Mouse (Mus musculus): ENCODE measurements around the gene Timm13. TPM values are rescaled to one million over a fixed set of nuclear protein-coding genes. Genes with fewer than 3 reads are reported as not detected.
A peak's percentile ranks its signal among the peaks of the same experiment; 100 is the strongest.

Gene Timm13
- polyA plus RNA-seq, 1 experiment from 2014 or later: 434 TPM

DNA sequence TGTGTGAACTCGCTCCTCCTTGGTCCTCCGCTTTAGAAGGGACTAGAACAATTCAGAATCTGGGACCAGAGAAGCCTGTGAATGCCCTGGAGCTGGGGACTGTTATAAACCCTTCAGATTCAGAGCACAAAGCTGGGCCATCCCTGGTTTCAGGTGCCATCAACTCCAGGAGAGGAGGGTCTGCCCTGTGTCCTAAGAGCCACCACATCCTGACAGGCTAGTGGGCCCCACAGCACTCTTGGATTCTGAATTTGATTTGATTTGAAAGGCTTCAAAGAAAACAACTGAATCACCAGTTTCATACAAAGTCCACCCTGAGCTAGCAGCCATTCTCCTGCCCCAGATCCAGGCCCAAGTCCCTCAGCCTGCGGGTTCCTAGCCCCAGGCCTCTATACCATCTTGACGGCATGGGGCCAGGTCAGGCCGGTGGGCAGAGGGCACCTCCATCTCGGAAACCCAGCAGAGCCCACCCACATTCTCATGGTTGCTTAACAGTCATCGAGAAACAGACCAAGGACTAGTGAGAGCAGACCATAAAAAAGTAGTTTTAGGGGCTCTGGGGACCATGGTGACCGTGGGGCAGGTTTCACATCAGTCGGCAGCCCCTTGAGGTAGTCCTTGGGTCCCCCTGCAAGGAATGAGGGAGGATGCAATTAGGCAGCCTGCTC, 1.6 kb upstream of the Timm13 start:
- Histone ChIP-seq H3K36me3 (ENCODE audit: insufficient read depth, low read length) (peaks cover 24% of the 10 kb centered on the region), H3K4me2 (ENCODE audit: low read length) (no peak overlapping the region), H3K27me3 (ENCODE audit: insufficient read depth, low read length) (no peaks in the 10 kb centered on the region), H3K9me3 (replicated peaks; ENCODE audit: low read length) (no peaks in the 10 kb centered on the region), H3K27ac (no peak overlapping the region), H3K9ac (ENCODE audit: low read depth, low read length) (no peak overlapping the region), H3K4me1 (replicated peaks; ENCODE audit: insufficient read depth, low read length) (peaks cover 7% of the 10 kb centered on the region; the same call in 1 of the 2 replicates), H3K4me3 (replicated peaks; ENCODE audit: low read depth, low read length) (no peak overlapping the region)
- no peak for ATAC-seq (replicated peaks; ENCODE audit: low FRiP score, low read depth)
- no peak for DNase-seq (ENCODE audit: low spot score)
- WGBS: 93% methylated on average over 9 of the region's 9 CpGs
- TF ChIP-seq CTCF (IDR thresholded peaks at IDR 0.05; ENCODE audit: low read depth): no peak

DNA sequence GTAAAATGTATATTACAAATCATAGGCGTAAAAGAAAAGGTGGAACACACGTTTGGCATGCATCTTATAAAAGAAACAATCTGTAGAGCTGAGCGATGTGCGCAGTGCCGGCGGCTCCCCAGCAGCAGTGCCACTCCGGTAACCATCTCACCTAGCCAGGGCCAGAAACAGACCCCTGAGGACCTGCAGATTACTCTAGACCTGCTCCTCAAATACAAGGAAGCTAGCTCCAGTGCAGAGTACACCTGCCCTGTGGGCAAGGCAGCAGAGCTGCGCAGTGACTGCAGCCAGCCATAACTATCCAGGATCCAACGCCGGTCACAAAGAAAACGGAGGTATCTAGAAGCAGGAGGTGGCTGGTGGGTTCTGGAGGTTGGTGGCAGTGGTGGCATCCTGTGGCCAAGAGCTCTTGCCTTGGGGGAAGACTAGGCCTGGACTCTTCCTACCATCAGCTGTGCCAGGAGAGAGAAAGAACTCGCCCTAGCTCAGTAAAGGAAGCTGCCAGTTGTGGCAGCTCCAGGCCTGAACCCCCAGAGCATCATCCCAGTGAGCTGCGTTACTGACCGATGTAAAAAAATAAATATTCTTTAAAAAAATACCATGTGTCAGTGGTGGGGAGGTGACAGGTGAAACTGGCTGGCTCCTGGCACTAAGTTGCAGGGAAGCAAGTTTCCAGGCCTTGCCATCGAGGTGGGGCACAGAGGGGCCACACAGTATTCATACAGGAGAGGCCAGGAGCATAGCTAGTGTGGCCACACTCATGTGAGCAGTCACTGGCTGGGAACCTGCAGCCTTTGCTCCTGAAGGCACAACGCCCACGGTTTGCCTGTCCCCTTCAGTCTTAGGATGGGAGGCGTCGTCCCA, 872 bp upstream of the Timm13 start:
- no peak overlapping the region for H3K4me3 ChIP-seq (replicated peaks; ENCODE audit: low read depth, low read length)
- H3K4me1 ChIP-seq (replicated peaks; ENCODE audit: insufficient read depth, low read length): peaks cover 7% of the 10 kb centered on the region; the same call in 1 of the 2 replicates
- H3K9me3 ChIP-seq (replicated peaks; ENCODE audit: low read length): no peaks in the 10 kb centered on the region
- TF ChIP-seq CTCF (IDR thresholded peaks at IDR 0.05; ENCODE audit: low read depth): no peak
- ATAC-seq (replicated peaks; ENCODE audit: low FRiP score, low read depth): no peak
- H3K9ac ChIP-seq (ENCODE audit: low read depth, low read length): peak overlapping the region; percentile 40; the same call in 1 of the 2 replicates
- no peak for DNase-seq (ENCODE audit: low spot score)
- WGBS: 91% methylated on average over 19 of the region's 19 CpGs
- H3K4me2 ChIP-seq (ENCODE audit: low read length): peak overlapping the region; percentile 35; the same call in 1 of the 2 replicates
- peak overlapping the region; percentile 61 for H3K27ac ChIP-seq
- peaks cover 24% of the 10 kb centered on the region for H3K36me3 ChIP-seq (ENCODE audit: insufficient read depth, low read length)
- no peaks in the 10 kb centered on the region for H3K27me3 ChIP-seq (ENCODE audit: insufficient read depth, low read length)

DNA sequence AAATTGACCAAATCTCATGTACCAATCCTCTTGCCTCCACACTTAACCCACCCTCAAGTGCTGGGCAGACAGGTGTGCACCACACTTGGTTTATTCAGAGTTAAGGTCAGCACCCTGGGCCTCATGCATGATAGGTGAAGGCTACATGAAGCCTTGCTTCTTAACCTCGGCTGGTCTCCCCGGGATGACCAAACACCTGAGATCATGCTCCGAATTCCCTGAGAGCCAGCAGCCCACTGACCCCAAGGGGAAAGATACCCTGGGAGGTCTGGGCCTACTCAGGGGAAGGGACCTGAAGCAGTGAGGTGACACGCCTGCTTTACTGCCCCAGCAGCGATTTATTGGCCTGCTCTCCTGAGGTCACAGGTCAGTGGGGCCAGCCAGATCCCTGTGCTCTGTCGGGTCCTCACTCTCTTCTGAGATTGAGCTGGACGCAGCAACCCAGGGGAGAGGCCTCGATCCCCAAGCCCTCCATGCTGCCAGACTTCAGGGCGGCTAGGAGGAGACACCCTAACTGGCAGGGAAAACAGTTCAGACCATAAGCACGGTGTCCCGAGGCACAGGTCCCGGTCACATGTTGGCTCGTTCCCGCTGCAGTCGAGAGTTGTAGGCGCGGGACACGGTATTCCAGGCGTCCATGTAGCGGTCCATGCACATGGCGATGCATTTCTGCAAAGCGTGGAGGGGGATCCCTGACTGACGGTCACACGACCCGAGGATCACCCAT, 1.0 kb downstream of the Timm13 start:
- H3K4me1 ChIP-seq (replicated peaks; ENCODE audit: insufficient read depth, low read length): peaks cover 7% of the 10 kb centered on the region; the same call in 1 of the 2 replicates
- no peak for TF ChIP-seq CTCF (IDR thresholded peaks at IDR 0.05; ENCODE audit: low read depth)
- H3K4me2 ChIP-seq (ENCODE audit: low read length): peak overlapping the region; percentile 82
- 7% methylated on average over 25 of the region's 25 CpGs for WGBS
- peak overlapping the region; percentile 59 for H3K4me3 ChIP-seq (replicated peaks; ENCODE audit: low read depth, low read length)
- peaks cover 18% of the 10 kb centered on the region; the same call in 1 of the 2 replicates for H3K36me3 ChIP-seq (ENCODE audit: insufficient read depth, low read length)
- no peaks in the 10 kb centered on the region for H3K27me3 ChIP-seq (ENCODE audit: insufficient read depth, low read length)
- no peak for DNase-seq (ENCODE audit: low spot score)
- H3K27ac ChIP-seq: peak overlapping the region; percentile 72; the same call in 1 of the 2 replicates
- peak overlapping the region; percentile 52 for H3K9ac ChIP-seq (ENCODE audit: low read depth, low read length)
- H3K9me3 ChIP-seq (replicated peaks; ENCODE audit: low read length): no peaks in the 10 kb centered on the region
- peak; percentile 0; the same call in 1 of the 2 replicates for ATAC-seq (replicated peaks; ENCODE audit: low FRiP score, low read depth)

- Histone ChIP-seq H3K4me2 (ENCODE audit: low read length) (no peak overlapping the region), H3K4me3 (replicated peaks; ENCODE audit: low read depth, low read length) (no peak overlapping the region), H3K9me3 (replicated peaks; ENCODE audit: low read length) (no peaks in the 10 kb centered on the region), H3K36me3 (ENCODE audit: insufficient read depth, low read length) (0 out of 2 replicates have a peak, but pooled peaks cover 13% of the 10 kb centered on the region), H3K27me3 (ENCODE audit: insufficient read depth, low read length) (no peaks in the 10 kb centered on the region), H3K27ac (no peak overlapping the region), H3K4me1 (replicated peaks; ENCODE audit: insufficient read depth, low read length) (peaks cover 7% of the 10 kb centered on the region; the same call in 1 of the 2 replicates), H3K9ac (ENCODE audit: low read depth, low read length) (no peak overlapping the region)
- WGBS: 84% methylated on average over 8 of the region's 8 CpGs
- TF ChIP-seq CTCF (IDR thresholded peaks at IDR 0.05; ENCODE audit: low read depth): no peak
- DNase-seq (ENCODE audit: low spot score) (no peak), ATAC-seq (replicated peaks; ENCODE audit: low FRiP score, low read depth) (no peak)
Observed at GRCm38 (mm10) chr10:80899074-80899473, 1.7 kb downstream of the Timm13 start.

- H3K4me2 ChIP-seq (ENCODE audit: low read length): no peak overlapping the region
- H3K9ac ChIP-seq (ENCODE audit: low read depth, low read length): no peak overlapping the region
- peaks cover 7% of the 10 kb centered on the region; the same call in 1 of the 2 replicates for H3K4me1 ChIP-seq (replicated peaks; ENCODE audit: insufficient read depth, low read length)
- H3K36me3 ChIP-seq (ENCODE audit: insufficient read depth, low read length): 0 out of 2 replicates have a peak, but pooled peaks cover 6% of the 10 kb centered on the region
- H3K27ac ChIP-seq: no peak overlapping the region
- no peak for TF ChIP-seq CTCF (IDR thresholded peaks at IDR 0.05; ENCODE audit: low read depth)
- DNase-seq (ENCODE audit: low spot score) (no peak), ATAC-seq (replicated peaks; ENCODE audit: low FRiP score, low read depth) (no peak)
- no peak overlapping the region for H3K4me3 ChIP-seq (replicated peaks; ENCODE audit: low read depth, low read length)
- WGBS: 43% methylated on average over 41 of the region's 41 CpGs
- no peaks in the 10 kb centered on the region for H3K9me3 ChIP-seq (replicated peaks; ENCODE audit: low read length)
- H3K27me3 ChIP-seq (ENCODE audit: insufficient read depth, low read length): no peaks in the 10 kb centered on the region
Observed at GRCm38 (mm10) chr10:80897861-80898510, 2.8 kb downstream of the Timm13 start.
